Mouse (Mus musculus) embryonic fibroblast, embryonic 13.5 days (primary cell): ENCODE results near the gene Nphp1. TPM values are rescaled to one million over a fixed set of nuclear protein-coding genes. Genes with fewer than 3 reads are reported as not detected.

ENCODE experiments used
- H3K27ac ChIP-seq: 2 replicates; pipeline ENCODE4 v1.5.1; 2012; ENCODE audit warnings: low read length, control low read depth, inconsistent platforms; ENCODE audit not compliant: insufficient read depth
- H3K4me1 ChIP-seq: 2 replicates; pipeline ENCODE4 v1.6.1; 2011; ENCODE audit warnings: low read length; ENCODE audit not compliant: control insufficient read depth, insufficient read depth
- H3K4me3 ChIP-seq: 2 replicates; pipeline ENCODE4 v1.5.1; 2011; ENCODE audit warnings: mild to moderate bottlenecking, control low read depth, low read length; ENCODE audit not compliant: insufficient read depth
- CTCF ChIP-seq: IDR thresholded peaks from 2 replicates; pipeline ENCODE4 v1.5.1; 2011; ENCODE audit warnings: mild to moderate bottlenecking, control low read depth, low read length, moderate library complexity, borderline replicate concordance; ENCODE audit not compliant: insufficient read depth
- POLR2A ChIP-seq: IDR thresholded peaks from 2 replicates; pipeline ENCODE4 v1.6.1; 2011; ENCODE audit warnings: low read depth, mild to moderate bottlenecking, control low read depth, low read length, moderate library complexity
- polyA plus RNA-seq: library from polyadenylated mRNA; stranded (reverse); fragments of >200 nt; gene quantifications from 2 replicates; pipeline ENCODE4 v1.2.4, GENCODE M21; 2011; ENCODE audit warnings: low read depth; ENCODE audit not compliant: missing spikeins, insufficient read length

Gene Nphp1
- polyA plus RNA-seq, 1 experiment: 23.0 TPM

GRCm38 (mm10) chr2:127751849-127752610 lies 36.7 kb downstream of the Nphp1 start:
- no peak overlapping the region for H3K4me3 ChIP-seq
- no peak overlapping the region for H3K27ac ChIP-seq
- no peaks in the 10 kb centered on the region for H3K4me1 ChIP-seq
- TF ChIP-seq CTCF (no peak), POLR2A (no peak)

GRCm38 (mm10) chr2:127749376-127749775 lies 39.3 kb downstream of the Nphp1 start:
- Histone ChIP-seq H3K4me1 (no peaks in the 10 kb centered on the region), H3K4me3 (no peak overlapping the region), H3K27ac (no peak overlapping the region)
- TF ChIP-seq POLR2A: no peak
- no peak for TF ChIP-seq CTCF

- no peak overlapping the region for H3K27ac ChIP-seq
- H3K4me1 ChIP-seq: no peaks in the 10 kb centered on the region
- no peak for TF ChIP-seq POLR2A
- no peak overlapping the region for H3K4me3 ChIP-seq
Observed at GRCm38 (mm10) chr2:127748316-127748715, 40.4 kb downstream of the Nphp1 start.

GRCm38 (mm10) chr2:127742637-127743036 lies 46.1 kb downstream of the Nphp1 start:
- Histone ChIP-seq H3K27ac (no peak overlapping the region), H3K4me3 (no peak overlapping the region), H3K4me1 (no peaks in the 10 kb centered on the region)
- TF ChIP-seq POLR2A: no peak
- TF ChIP-seq CTCF: no peak

- H3K4me1 ChIP-seq: no peaks in the 10 kb centered on the region
- no peak for TF ChIP-seq POLR2A
- no peak for TF ChIP-seq CTCF
- H3K27ac ChIP-seq: no peak overlapping the region
- H3K4me3 ChIP-seq: no peak overlapping the region
Observed at GRCm38 (mm10) chr2:127740756-127741519, 47.8 kb downstream of the Nphp1 start.

- Histone ChIP-seq H3K4me3 (no peak overlapping the region), H3K27ac (no peak overlapping the region), H3K4me1 (no peaks in the 10 kb centered on the region)
- TF ChIP-seq CTCF: no peak
- no peak for TF ChIP-seq POLR2A
Observed at GRCm38 (mm10) chr2:127737885-127738284, 50.8 kb downstream of the Nphp1 start.

- no peak overlapping the region for H3K27ac ChIP-seq
Observed at GRCm38 (mm10) chr2:127736631-127737209, 52.0 kb downstream of the Nphp1 start.

GRCm38 (mm10) chr2:127735512-127736145 lies 53.1 kb downstream of the Nphp1 start:
- TF ChIP-seq POLR2A (no peak), CTCF (no peak)
- no peaks in the 10 kb centered on the region for H3K4me1 ChIP-seq
- H3K27ac ChIP-seq: no peak overlapping the region
- H3K4me3 ChIP-seq: no peak overlapping the region

More at GRCm38 (mm10) chr2:127736631-127737209, 52.0 kb downstream of the Nphp1 start:
- H3K4me1 ChIP-seq: no peaks in the 10 kb centered on the region
- H3K4me3 ChIP-seq: no peak overlapping the region
- TF ChIP-seq POLR2A (no peak), CTCF (no peak)

GRCm38 (mm10) chr2:127734889-127735288 lies 53.8 kb downstream of the Nphp1 start:
- Histone ChIP-seq H3K4me1 (no peaks in the 10 kb centered on the region), H3K4me3 (no peak overlapping the region), H3K27ac (no peak overlapping the region)
- TF ChIP-seq POLR2A (no peak), CTCF (no peak)
